Mouse (Mus musculus) MEL (cell line): Measurements from ENCODE around the gene Olfr62.

Source experiments
- POLR2A ChIP-seq, 2 experiments: IDR thresholded peaks; 2 replicates each; pipeline ENCODE4 v1.6.1; 2011 to 2012; ENCODE audit warnings: low read length in 2 of 2, mild to moderate bottlenecking in 2 of 2, control low read depth in 1 of 2, improper control_type of control experiment in 1 of 2, low read depth in 1 of 2, moderate library complexity in 1 of 2; ENCODE audit not compliant: control insufficient read depth in 1 of 2, insufficient read depth in 1 of 2, poor library complexity in 1 of 2
- UBTF ChIP-seq: IDR thresholded peaks from 2 replicates; pipeline ENCODE4 v1.6.1; 2012; ENCODE audit warnings: low read depth, mild to moderate bottlenecking, inconsistent platforms, low read length, improper control_type of control experiment, moderate library complexity, borderline replicate concordance; ENCODE audit not compliant: insufficient read depth

GRCm38 (mm10) chr4:118620967-118621320, 37.8 kb upstream of the Olfr62 start:
- TF ChIP-seq UBTF (no peak), POLR2A (IDR thresholded peaks at IDR 0.05; ENCODE audit: control insufficient read depth in 1 of 2, insufficient read depth in 1 of 2, low read depth in 1 of 2, low read length in 2 of 2, poor library complexity in 1 of 2) (no peak; a peak in 1 of 4 replicates)
